Mouse (Mus musculus): ENCODE data around the gene Kdelc2. TPM values are rescaled to one million over a fixed set of nuclear protein-coding genes. Genes with fewer than 3 reads are reported as not detected.

Gene Kdelc2
- 23.4 and 28.0 TPM in 2 replicates for polyA plus RNA-seq (2015; fragmentation: Nextera tagmentation; extraction: Ambion mirVana)

DNA sequence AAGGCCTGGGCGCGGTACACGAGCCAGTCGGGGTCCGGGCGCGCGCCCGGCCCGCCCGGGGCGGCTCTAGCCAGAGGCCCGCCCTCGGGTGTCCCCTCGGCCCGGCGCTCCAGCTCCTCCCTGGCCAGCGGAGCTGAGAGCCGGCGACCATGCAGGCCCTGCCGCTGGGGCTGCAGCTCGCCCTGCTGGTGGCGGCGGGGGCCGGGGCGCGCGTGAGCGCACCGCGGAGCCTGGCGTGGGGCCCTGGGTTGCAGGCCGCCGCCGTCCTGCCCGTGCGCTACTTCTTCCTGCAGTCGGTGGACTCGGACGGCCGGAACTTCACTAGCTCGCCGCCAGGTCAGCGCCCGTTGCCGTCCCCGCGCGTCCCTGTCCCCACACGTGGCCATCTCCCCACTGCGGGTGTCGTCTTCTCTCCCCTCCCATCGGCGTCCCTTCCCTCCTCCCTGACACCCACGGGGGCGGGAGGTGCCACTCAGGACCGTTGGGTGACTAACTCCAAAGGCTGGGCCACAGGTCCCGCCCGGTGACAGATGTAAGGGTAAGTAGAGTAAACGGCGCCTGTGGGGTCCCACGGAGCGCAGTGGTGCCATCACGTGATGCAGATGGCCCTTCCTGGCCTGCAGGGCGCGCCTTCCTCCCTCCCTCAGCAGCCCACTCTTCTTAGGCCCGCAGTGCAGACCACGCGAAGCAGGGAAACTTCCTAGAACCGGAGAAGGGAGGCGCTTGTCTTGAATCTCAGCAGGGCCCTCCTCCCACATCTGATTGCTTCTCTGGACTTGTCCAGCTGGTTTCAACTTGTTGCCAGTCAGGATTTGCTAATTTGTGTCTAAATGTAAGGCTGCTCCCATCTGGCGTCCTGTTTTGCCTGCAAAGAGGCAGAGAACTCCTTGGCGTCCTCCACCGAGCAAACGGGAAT lies at the start of gene Kdelc2:
Gene Kdelc2, plus strand, starts transcription at position 75 of the 916 bp plus-strand sequence.

DNA sequence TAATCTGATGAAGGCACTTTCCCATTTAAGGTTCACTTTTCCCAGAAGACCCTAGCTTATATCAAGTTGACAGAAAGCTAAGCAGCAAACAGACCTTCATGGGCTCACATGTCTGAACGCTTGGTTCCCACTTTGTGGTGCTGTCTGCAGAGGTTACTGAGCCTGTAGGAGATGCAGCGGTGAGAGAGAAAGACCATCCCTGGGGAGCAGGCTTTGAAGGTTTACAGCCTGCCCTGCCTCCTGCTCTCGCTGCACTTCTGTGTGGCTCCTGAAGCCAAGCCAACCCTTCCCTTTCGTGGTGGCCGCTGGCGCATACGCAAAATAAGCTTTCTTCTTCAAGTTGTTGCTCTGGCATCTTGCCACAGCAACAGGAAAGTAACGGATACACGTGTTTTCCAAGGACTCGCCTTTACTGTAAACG lies 18.5 kb downstream of the Kdelc2 start, which contains the start of gene 4930550C14Rik:
Gene 4930550C14Rik, plus strand, starts transcription at position 35 of the 421 bp plus-strand sequence.

Small RNA genes within 50 kb of the gene (microRNA-seq; reads per million reads assigned to microRNA genes)
- not detected for gene Mir130c (ENCODE audit: borderline replicate concordance, insufficient number of aligned reads)

Other genes starting within 250 kb of the Kdelc2 start
- gene Ddx10, start 136.0 kb upstream of the Kdelc2 start, polyA plus RNA-seq (2015; fragmentation: Nextera tagmentation; extraction: Ambion mirVana) = 12.9 and 21.2 TPM in 2 replicates
- gene Exph5, start 82.4 kb upstream of the Kdelc2 start, polyA plus RNA-seq (2015; fragmentation: Nextera tagmentation; extraction: Ambion mirVana) = 0.24 and 0.46 TPM in 2 replicates
- gene 4930550C14Rik, start 18.3 kb downstream of the Kdelc2 start, polyA plus RNA-seq (2015; fragmentation: Nextera tagmentation; extraction: Ambion mirVana) = 5.6 and 6.6 TPM in 2 replicates
- gene Atm, start 152.7 kb downstream of the Kdelc2 start, polyA plus RNA-seq (2015; fragmentation: Nextera tagmentation; extraction: Ambion mirVana) = 6.3 and 9.1 TPM in 2 replicates
- gene Npat, start 153.0 kb downstream of the Kdelc2 start, polyA plus RNA-seq (2015; fragmentation: Nextera tagmentation; extraction: Ambion mirVana) = 6.0 and 8.4 TPM in 2 replicates
- 168 and 175 TPM in 2 replicates for gene Acat1, start 226.4 kb downstream of the Kdelc2 start, polyA plus RNA-seq (2015; fragmentation: Nextera tagmentation; extraction: Ambion mirVana)

Measured in adrenal gland, postnatal 0 days (tissue).